Mouse (Mus musculus): Measurements from ENCODE around the gene Apopt1. TPM values are rescaled to one million over a fixed set of nuclear protein-coding genes. Genes with fewer than 3 reads are reported as not detected.

Apopt1 gene
- polyA plus RNA-seq, 1 experiment = 53.8 TPM

- peak in 1 of 2 experiments; percentile 84 for DNase-seq (ENCODE audit: extremely low spot score in 1 of 2, low spot score in 1 of 2)
These were observed 25.7 kb downstream of the Apopt1 start for GRCm38 (mm10) chr12:111738754-111739153.

DNA sequence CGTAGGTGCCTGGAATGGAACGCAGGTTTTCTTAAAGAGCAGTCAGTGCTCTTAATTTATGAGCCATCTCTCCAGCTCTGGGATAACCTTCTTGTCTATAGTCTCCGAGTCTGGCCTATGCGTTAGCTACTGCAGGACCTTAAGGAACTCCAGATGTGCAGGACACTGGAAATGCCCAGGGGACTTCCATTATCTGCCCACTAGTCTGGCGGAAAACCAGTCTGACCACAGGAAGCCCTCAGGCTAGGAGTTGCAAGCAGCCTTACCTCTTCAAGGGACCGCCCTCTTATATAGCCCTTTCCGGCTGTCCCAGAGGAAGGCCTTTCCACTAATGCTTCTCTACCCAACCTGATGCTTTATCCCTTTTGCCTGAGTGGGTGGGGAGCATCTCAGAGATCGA lies 28.3 kb downstream of the Apopt1 start:
- DNase-seq (ENCODE audit: extremely low spot score in 1 of 2, low spot score in 1 of 2) = no peak

DNA sequence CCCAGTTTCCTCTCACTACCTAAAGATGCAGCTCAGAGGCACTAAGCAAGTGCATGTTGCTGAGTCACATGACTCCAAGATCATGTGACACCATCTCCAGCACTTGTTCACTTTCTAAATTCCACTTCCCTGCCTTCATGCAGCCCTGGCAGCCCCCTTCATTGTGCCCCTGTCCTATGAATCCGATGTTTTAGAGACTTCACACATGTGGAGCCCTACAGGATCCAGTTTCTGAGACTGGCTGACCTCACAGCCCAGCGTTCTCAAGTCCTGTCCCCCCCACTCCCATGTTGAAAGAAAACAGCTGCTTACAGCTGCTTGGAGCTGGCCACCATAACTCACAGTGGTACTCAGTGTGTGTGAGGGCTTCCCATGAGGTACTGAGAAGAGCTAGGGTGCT lies 30.4 kb downstream of the Apopt1 start:
- DNase-seq (ENCODE audit: extremely low spot score in 1 of 2, low spot score in 1 of 2) = no peak

DNA sequence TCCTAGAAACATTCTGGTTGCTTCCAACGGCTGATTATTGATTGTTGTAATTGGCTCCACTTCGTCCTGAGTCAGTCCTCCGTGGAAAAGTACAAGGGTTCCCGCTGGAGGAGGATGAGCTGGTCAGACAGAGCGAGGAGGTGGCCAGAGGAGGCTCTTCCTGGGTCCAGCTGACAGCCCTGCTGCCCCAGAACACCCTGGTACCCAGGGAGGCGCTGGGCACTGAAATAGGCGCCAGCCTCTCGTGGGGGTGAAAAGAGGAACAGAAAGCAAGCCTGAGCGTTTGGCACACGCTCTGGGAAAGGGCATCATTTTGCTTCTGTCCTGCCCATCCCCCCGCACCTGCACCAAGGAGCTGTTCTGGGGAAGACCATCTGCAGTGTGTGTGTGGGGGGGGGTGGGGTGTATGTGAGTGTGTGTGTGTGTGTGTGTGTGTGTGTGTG lies 30.9 kb downstream of the Apopt1 start:
- no peak for DNase-seq (ENCODE audit: extremely low spot score in 1 of 2, low spot score in 1 of 2)

DNA sequence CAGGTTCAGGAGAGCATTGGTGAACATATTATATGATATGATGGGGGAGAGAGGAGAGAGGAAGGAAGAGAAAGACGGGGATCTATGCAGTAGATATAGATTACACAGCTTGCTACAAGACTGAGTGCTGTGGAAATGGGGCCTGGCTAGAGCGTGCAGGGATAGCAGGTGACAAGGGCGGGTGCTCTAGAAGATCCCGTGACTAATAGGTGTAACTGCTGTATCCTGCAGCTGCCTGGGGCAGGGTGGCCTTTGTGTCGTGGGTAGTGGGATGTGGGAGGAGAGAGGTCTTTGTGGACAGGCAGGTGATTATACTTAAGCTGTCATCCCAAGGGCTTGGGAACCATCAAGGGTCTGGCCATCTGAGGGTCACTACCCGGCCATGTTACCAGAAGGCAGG lies 32.2 kb downstream of the Apopt1 start:
- DNase-seq (ENCODE audit: extremely low spot score in 1 of 2, low spot score in 1 of 2) = no peak

DNA sequence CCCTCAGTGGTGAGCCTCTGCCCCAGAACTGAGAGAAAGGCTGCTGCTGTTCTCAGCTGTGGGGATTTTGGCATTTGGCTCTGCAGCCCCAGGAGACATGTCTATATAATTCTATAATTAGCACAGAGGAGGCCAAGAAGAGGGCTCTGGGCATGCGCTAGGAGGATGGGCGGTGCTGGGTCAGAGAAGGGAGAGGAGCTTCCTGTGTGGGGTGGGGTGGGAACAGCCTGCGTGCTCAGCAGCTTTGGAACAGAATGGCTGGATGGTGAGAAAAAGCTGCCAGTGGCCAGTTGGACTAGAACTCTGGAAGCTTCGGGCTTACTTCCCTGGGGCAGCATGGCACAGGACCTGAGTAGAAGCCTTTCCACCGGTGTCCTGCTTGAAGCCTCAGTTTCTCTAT lies 33.0 kb downstream of the Apopt1 start:
- DNase-seq (ENCODE audit: extremely low spot score in 1 of 2, low spot score in 1 of 2) = no peak

DNA sequence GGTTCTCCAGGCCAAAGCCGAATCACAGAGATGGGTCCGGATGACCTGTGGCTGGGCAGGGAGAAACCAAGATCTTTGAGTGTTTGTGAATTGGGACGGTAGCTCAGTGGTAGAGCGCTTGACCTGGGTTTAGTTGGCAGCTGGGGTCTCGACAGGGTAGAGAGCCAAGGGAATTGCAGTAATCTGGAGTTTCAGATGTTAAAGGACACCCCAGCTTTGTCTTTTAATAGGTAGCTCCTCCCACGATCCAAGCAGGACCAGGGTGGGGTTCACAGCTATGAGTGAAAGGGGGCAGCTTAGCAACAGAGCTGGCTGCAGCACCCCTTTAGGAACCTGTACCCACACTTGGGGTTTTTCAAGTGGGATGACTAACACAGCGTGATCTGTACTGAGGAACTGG lies 34.4 kb downstream of the Apopt1 start:
- DNase-seq (ENCODE audit: extremely low spot score in 1 of 2, low spot score in 1 of 2) = no peak

GRCm38 (mm10) chr12:111750739-111751138 lies 37.7 kb downstream of the Apopt1 start:
- no peak for DNase-seq (ENCODE audit: extremely low spot score in 1 of 2, low spot score in 1 of 2)

GRCm38 (mm10) chr12:111752491-111752890 lies 39.4 kb downstream of the Apopt1 start:
- DNase-seq (ENCODE audit: extremely low spot score in 1 of 2, low spot score in 1 of 2) = peak in 1 of 2 experiments; percentile 60

DNA sequence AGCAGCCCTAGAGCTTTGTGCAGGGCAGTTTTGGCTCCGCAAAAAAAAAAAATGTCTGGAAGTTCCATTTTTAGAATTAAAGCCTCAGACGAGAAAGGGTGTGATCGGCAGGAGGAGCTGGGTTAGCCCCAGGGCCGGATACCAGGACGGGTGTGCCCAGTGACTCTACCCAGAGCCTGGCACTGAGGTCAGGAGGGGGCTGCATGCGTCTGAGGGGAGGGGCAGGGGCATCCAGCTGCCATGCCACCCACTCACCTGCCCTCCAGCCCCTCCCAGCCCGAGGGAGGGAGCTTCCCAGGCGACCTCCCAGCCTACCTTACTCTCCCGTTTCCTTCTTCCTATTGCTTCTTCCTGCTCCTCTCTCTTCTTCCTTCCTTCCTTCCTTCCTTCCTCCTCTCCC lies 40.3 kb downstream of the Apopt1 start:
- DNase-seq (ENCODE audit: extremely low spot score in 1 of 2, low spot score in 1 of 2) = no peak

GRCm38 (mm10) chr12:111754710-111755109 lies 41.6 kb downstream of the Apopt1 start:
- DNase-seq (ENCODE audit: extremely low spot score in 1 of 2, low spot score in 1 of 2) = no peak

- DNase-seq (ENCODE audit: extremely low spot score in 1 of 2, low spot score in 1 of 2) = no peak
These were observed 42.2 kb downstream of the Apopt1 start for GRCm38 (mm10) chr12:111755231-111755630.

DNA sequence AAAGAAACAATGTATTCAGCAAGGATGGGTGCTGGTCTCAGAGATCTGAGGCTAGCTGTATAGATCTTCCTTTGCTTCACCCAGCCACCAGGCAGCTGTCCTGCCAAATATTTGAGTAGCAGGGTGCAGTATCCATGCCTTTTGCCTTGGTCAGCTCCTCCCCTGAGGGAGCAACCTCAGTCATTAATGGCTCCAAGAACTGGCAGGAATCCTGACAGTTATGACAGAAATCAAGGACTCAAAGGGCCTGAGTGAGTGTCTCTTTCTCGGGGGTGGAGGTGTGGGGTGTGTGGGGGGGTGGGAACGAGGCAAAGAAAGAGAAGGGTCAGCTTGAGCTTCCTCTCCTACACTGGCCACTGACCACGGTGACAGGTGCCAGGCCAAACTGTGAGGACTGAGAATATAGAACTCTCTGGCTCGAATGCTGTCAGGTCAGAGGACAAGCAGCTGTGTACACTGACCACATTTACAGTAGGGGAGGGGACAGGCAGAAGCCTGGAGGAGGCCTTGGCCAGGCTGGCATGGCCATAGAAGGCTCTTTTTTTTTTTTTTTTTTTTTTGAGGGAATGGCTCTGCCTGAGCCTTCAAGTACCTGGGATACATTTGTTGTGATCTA lies 43.1 kb downstream of the Apopt1 start:
- no peak for DNase-seq (ENCODE audit: extremely low spot score in 1 of 2, low spot score in 1 of 2)

- no peak for DNase-seq (ENCODE audit: extremely low spot score in 1 of 2, low spot score in 1 of 2)
These were observed 43.6 kb downstream of the Apopt1 start for GRCm38 (mm10) chr12:111756698-111757082.

- no peak for DNase-seq (ENCODE audit: extremely low spot score in 1 of 2, low spot score in 1 of 2)
These were observed 44.7 kb downstream of the Apopt1 start for GRCm38 (mm10) chr12:111757561-111758325.

DNA sequence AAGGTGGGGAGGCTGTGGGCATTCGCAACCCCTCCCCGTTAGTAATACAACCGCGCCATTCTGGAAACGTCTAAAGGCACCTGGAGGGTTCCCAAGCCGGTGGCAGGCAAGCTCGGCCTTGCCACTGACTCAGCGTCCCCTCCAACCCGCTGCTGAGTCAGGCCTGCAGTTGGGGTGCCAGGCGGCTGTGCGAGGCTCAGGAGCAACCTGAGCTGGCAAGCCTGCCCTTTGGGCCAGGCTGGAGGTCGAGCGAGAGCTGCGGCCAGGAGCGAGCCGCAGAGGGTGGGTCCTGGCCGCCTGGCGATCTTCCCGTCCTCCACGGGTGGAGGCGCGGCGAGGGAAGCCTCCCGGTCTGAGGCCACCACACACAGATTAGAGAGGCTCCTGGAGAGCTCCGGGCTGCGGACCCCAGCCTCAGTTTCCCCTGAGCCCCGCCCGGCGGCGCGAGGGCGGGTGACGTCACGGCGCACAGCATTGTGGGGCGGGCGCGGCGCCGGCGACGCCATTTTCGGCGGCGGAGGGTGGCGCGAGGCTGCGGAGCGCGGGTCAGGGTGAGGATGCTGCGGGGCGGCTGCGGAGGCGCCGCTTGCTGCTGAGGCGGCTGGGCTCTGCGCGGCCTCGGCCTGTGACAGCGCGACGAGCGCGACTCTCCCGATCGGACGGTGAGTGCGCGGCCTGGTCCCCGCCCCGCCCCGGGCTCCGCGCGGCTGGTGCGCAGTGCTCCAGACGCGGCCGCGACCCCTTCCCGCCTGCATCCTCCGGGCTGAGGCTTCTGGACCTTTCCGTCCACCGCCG lies 45.5 kb downstream of the Apopt1 start, which contains the start of gene Klc1:
TSS of gene Klc1 (plus strand) at position 469 of the 795 bp plus-strand sequence.
- peak in 1 of 2 experiments; percentile 82 for DNase-seq (ENCODE audit: extremely low spot score in 1 of 2, low spot score in 1 of 2)

DNA sequence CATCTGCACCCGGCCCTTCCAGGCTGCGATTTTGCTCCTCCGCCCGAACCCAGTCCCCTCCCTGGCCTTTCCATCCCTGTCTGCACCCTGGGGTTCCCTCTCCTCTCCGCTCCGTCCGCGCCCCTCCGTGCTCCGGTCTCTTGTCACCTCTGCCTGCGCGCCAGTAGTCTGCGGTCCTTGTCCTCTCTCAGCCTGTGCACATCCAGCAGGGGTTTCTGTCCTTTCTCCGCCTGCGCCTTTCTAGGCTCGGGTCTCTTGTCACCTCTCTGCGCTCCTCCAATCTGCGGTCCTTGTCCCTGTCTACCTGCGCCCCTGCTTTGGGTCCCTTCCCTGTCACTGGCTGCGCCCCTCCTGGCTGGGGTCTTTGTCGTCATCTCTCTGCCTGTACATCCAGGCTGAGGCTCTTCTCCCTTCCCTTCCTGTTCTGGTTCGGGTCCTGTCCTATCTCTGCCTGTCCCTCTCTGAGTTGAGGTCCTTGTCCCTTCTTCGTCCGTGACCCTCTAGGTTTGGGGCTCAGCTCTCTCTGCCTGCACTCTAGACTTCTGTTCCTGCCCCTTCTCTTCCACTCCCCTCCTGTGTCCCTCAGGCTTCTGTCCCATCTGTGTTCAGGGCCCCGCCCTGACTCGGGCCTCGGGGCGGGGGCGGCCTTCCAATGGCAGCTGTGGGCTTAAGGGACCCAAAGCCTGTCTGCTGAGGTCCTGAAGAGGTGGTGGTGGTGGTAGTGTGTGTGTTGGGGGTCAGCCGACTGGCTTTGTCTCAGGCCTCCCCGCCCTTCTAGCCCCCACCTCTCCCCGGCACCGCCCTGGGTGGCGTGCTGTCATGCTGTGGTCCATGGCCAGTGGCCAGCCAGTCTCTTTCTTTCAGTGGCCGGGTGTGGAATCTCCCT lies 46.4 kb downstream of the Apopt1 start:
- no peak for DNase-seq (ENCODE audit: extremely low spot score in 1 of 2, low spot score in 1 of 2)

DNA sequence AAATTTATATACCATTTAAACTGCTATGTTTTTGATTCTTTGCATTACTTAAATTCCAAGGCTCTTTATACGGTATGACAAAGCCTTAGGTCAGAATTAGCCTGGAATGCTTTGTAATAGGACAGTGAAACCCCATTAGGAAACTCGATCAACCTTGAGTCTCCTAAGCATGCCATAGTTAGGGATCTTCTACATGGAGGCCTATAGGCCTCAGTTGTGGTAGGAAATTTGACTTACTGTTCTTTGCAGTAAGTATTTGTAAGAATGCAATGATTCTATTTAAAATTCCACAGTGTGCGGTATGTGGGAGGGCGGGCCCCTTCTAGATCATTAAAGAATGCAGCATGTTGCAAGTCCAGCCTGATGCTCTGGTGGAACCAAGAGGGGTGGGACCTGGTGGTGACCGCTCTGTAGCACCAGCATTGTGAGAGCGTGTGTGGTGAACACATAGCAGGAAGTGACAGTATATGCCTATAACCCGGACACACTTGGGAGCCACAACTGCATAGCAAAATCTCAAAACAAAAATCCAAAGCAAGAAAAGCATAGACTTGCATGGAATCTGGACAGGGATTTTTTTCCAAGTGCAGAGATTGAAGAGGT lies 47.3 kb downstream of the Apopt1 start:
- DNase-seq (ENCODE audit: extremely low spot score in 1 of 2, low spot score in 1 of 2) = no peak

DNA sequence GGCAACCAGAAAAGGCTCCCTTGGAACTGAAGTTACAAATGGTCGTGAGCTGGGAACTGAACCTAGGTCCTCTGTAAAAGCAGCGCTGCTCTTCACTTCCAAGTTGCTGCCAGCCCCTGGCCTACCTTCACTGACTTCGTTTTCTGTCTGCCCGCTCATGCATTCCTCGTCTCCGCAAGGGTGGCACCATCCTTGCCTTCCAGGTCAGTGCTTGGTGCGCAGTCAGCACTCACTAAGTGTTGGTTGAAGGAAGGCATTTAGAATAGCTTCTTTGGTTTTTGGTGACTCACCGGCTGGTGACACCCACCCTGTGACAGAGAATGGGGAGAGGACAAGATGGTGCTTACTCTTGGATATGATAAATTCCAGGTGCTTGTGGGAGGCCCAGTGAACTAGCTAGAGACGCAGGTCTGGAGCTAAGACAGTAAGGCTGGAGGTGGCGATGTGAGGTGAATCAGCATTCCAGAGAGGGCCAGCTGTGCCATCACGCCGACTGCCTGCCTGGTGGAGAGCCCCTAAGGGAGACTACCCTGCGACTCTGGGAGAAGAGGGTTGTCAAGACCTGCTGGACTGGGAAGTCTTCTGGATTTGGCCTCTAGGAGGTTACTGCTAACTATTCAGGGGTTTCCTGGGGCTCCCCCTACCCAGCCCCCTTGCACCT lies 49.7 kb downstream of the Apopt1 start:
- peak in 1 of 2 experiments; percentile 66 for DNase-seq (ENCODE audit: extremely low spot score in 1 of 2, low spot score in 1 of 2)

Measured in frontal cortex, adult 2 months (tissue).